Mouse (Mus musculus): Measurements from ENCODE around the gene Trpc4ap.

DNA sequence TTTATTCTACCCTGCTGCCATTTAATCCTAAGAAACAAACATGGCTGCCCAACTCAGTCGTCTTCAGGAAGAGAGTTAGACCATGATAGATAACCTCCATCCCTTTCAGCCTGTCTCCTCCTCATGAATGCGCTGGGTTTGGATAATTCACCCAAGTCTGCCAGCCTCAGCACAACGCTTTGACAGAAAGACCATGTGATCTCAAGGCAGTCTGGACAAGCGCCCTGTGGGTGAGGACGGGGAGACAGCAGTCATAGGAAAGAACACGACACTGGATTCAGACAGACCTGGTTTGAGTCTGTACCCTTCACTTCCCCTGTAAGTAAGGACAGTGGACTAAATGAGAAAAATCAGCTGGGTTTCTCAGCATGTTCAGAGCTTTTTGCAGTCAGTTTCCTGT is 102.7 kb downstream of the Trpc4ap start:
- TF ChIP-seq CTCF (IDR thresholded peaks at IDR 0.05; ENCODE audit: extremely low read depth, insufficient read length, insufficient replicate concordance, low read depth, low read length): no peak
- TF ChIP-seq POLR2A (IDR thresholded peaks at IDR 0.05; ENCODE audit: low read depth, low read length): no peak
